Mouse (Mus musculus): ENCODE results near the gene Efhc2. TPM values are rescaled to one million over a fixed set of nuclear protein-coding genes. Genes with fewer than 3 reads are reported as not detected.

The Efhc2 gene
- 3.8 TPM for polyA plus RNA-seq (2014; fragmentation: Illumina TruSeq; extraction: RNeasy Lipid Tissue Mini Kit (QIAGEN cat#74804); ENCODE audit: low read depth, low replicate concordance)

GRCm38 (mm10) chrX:17319126-17319583 is at the start of gene Efhc2:
Gene Efhc2 (minus strand): TSS chrX:17319368.

All from kidney, adult 10 weeks (tissue).